Mouse (Mus musculus): Measurements from ENCODE around the gene Zfp646. TPM values are rescaled to one million over a fixed set of nuclear protein-coding genes. Genes with fewer than 3 reads are reported as not detected.
"Not testable (repeated sequence)": the region's sequence is repeated elsewhere in the genome, so short reads cannot be mapped to it uniquely, and the experiment has no call there.

Gene Zfp646
- total RNA-seq (2021), result 10 to 100 TPM; 30.8 to 31.3 TPM

- DNase-seq (ENCODE audit: extremely low spot score in 1 of 2, low spot score in 1 of 2), result peak; percentile 67 to 70
Measured at GRCm38 (mm10) chr7:127876041-127876466, at the start of gene Zfp646. Gene Zfp646 (plus strand): TSS chr7:127876221.

- DNase-seq (ENCODE audit: extremely low spot score in 1 of 2, low spot score in 1 of 2), result no peak
Measured at GRCm38 (mm10) chr7:127835550-127835949, 40.5 kb upstream of the Zfp646 start.

GRCm38 (mm10) chr7:127837473-127837872 lies 38.5 kb upstream of the Zfp646 start:
- no peak for DNase-seq (ENCODE audit: extremely low spot score in 1 of 2, low spot score in 1 of 2)

- DNase-seq (ENCODE audit: extremely low spot score in 1 of 2, low spot score in 1 of 2), result not testable (repeated sequence)
Measured at GRCm38 (mm10) chr7:127837878-127838277, 38.1 kb upstream of the Zfp646 start.

- DNase-seq (ENCODE audit: extremely low spot score in 1 of 2, low spot score in 1 of 2), result not testable (repeated sequence)
Measured at GRCm38 (mm10) chr7:127840031-127840430, 36.0 kb upstream of the Zfp646 start.

- DNase-seq (ENCODE audit: extremely low spot score in 1 of 2, low spot score in 1 of 2), result peak in 1 of 2 experiments; percentile 38
Measured at GRCm38 (mm10) chr7:127840886-127841285, 35.1 kb upstream of the Zfp646 start.

- peak; percentile 82 to 88 for DNase-seq (ENCODE audit: extremely low spot score in 1 of 2, low spot score in 1 of 2)
Measured at GRCm38 (mm10) chr7:127841340-127842000, 34.6 kb upstream of the Zfp646 start.

GRCm38 (mm10) chr7:127842001-127842718 lies 33.9 kb upstream of the Zfp646 start:
- peak; percentile 39 to 59 for DNase-seq (ENCODE audit: extremely low spot score in 1 of 2, low spot score in 1 of 2)

GRCm38 (mm10) chr7:127849973-127850875 lies 25.8 kb upstream of the Zfp646 start:
- DNase-seq (ENCODE audit: extremely low spot score in 1 of 2, low spot score in 1 of 2), result no peak

- no peak for DNase-seq (ENCODE audit: extremely low spot score in 1 of 2, low spot score in 1 of 2)
Measured at GRCm38 (mm10) chr7:127850906-127851305, 25.1 kb upstream of the Zfp646 start.

- no peak for DNase-seq (ENCODE audit: extremely low spot score in 1 of 2, low spot score in 1 of 2)
Measured at GRCm38 (mm10) chr7:127858258-127858657, 17.8 kb upstream of the Zfp646 start.

GRCm38 (mm10) chr7:127866434-127866833 lies 9.6 kb upstream of the Zfp646 start:
- DNase-seq (ENCODE audit: extremely low spot score in 1 of 2, low spot score in 1 of 2), result no peak

GRCm38 (mm10) chr7:127867641-127868040 lies 8.4 kb upstream of the Zfp646 start:
- no peak for DNase-seq (ENCODE audit: extremely low spot score in 1 of 2, low spot score in 1 of 2)

GRCm38 (mm10) chr7:127869149-127869810 lies 6.7 kb upstream of the Zfp646 start:
- DNase-seq (ENCODE audit: extremely low spot score in 1 of 2, low spot score in 1 of 2), result no peak

- no peak for DNase-seq (ENCODE audit: extremely low spot score in 1 of 2, low spot score in 1 of 2)
Measured at GRCm38 (mm10) chr7:127870136-127870821, 5.7 kb upstream of the Zfp646 start.

- no peak for DNase-seq (ENCODE audit: extremely low spot score in 1 of 2, low spot score in 1 of 2)
Measured at GRCm38 (mm10) chr7:127874812-127875626, 1.0 kb upstream of the Zfp646 start.

GRCm38 (mm10) chr7:127875627-127876001 lies 407 bp upstream of the Zfp646 start:
- DNase-seq (ENCODE audit: extremely low spot score in 1 of 2, low spot score in 1 of 2), result peak in 1 of 2 experiments; percentile 85

GRCm38 (mm10) chr7:127876467-127877348 lies 687 bp downstream of the Zfp646 start, which contains the start of gene Zfp668:
Gene Zfp668 (minus strand): TSS chr7:127876828.
- peak; percentile 86 to 87 for DNase-seq (ENCODE audit: extremely low spot score in 1 of 2, low spot score in 1 of 2)

Data from layer of hippocampus, postnatal 25 days (tissue).